Mouse (Mus musculus) thymus, adult 2 months (tissue): ENCODE measurements at regions not wholly inside any gene's neighbourhood (a gene's known extent, or its start where the extent isn't known, plus 50 kb on each side); places are given as distances from the start of the nearest gene placed in this dataset.

Experiments used
- CTCF ChIP-seq: fragments of 200-500 bp; IDR thresholded peaks from 2 replicates; pipeline ENCODE4 v1.5.1; 2012; ENCODE audit warnings: mild to moderate bottlenecking, control low read depth, low read length, moderate library complexity, borderline replicate concordance; ENCODE audit not compliant: control insufficient read depth, poor library complexity, insufficient read depth; ENCODE audit errors: extremely low read depth
- POLR2A ChIP-seq: fragments of 200-500 bp; IDR thresholded peaks from 2 replicates; pipeline ENCODE4 v1.6.1; 2012; ENCODE audit warnings: mild to moderate bottlenecking, low read length, control low read depth, moderate library complexity; ENCODE audit not compliant: control insufficient read depth, poor library complexity, insufficient read depth; ENCODE audit errors: extremely low read depth

DNA sequence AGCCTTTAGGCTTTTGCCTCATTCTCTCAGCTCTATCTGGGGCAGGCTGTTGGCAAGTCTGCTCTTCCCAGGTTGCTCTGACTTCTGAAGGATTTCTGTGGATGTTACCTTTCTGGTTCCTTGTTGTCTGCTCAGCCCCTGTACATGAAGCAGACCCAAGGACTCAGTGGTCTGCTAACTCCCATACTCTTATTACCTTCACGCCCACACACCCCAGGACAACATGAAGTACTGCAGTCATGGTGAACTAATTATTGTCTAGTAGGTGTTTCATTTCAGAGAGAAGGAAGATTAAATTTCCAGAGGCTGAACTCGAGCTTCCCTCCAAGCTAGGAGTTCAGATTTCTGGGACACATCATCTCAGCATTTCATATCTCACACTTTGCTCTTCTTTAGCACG lies 205.3 kb downstream of the Gm45692 start:
- TF ChIP-seq CTCF (no peak), POLR2A (no peak)
